Mouse (Mus musculus) yolk sac, embryonic 10.5 days (tissue): Measurements from ENCODE around the gene Fstl5.

ENCODE experiments used
- DNase-seq: peaks from one replicate; pipeline ENCODE4 v3.0.0-alpha.2; 2017; ENCODE audit warnings: low spot score

Fstl5 gene

GRCm38 (mm10) chr3:76508811-76509210, 434.7 kb downstream of the Fstl5 start:
- no peak for DNase-seq

DNA sequence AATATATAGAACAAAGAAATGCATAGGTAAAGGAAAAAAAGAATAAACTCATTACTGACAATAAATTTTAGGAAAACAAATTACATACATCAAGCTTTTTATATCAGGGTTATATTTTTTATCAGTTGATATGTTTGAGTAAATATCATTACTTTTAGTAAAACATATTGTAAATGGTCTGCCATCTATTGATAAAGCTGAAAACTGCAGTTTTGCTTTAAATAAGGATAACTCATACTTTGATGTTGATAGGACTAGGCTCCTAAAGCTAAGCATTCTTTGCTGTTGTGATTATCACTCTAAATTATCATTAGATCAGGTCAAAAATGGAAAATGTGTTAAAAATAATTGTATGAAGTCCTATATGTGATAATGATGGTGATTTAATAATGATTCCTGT, 493.3 kb downstream of the Fstl5 start:
- no peak for DNase-seq

DNA sequence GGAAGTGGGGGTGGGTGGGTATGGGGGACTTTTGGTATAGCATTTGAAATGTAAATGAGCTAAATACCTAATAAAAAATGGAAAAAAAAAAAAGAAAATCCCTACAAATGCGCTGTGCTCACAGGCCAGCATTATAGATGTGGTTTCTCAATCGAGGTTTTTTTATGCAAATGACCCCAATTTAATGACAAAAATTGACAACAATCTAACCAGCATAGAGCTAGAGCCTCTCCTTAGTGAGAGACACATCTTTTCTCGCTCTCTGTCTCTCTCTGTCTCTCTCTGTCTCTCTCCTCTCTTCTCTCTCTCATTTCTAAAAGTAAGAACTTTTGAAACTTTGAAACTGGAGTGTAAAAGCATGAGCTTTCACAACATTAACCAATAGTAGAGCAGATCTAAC, 498.4 kb downstream of the Fstl5 start:
- no peak for DNase-seq

- no peak for DNase-seq
These were observed 499.0 kb downstream of the Fstl5 start for GRCm38 (mm10) chr3:76572920-76573541.

- DNase-seq = no peak
These were observed 519.1 kb downstream of the Fstl5 start for GRCm38 (mm10) chr3:76593148-76593547.

- no peak for DNase-seq
These were observed 546.0 kb downstream of the Fstl5 start for GRCm38 (mm10) chr3:76620044-76620443.

DNA sequence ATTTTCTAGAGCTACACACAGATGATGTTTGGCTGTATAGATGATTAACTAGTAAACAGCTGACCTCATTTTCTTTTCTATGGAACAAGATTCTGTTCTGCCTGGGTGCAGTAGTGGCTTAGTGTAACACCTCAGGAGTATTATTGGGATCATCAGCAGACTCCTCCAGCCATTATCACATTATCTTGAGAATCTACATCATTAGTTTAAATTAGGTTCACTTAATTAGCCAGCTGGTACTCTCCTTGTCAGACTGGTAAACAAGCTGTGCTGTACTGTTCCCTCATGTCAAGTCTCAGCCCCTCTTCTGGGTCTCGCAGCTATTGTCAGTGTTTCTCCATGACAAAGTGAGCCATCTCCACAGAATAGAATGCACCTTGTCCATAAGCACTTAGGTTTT, 580.2 kb downstream of the Fstl5 start:
- no peak for DNase-seq

- DNase-seq = no peak
These were observed 596.8 kb downstream of the Fstl5 start for GRCm38 (mm10) chr3:76670859-76671258.

- no peak for DNase-seq
These were observed 601.9 kb downstream of the Fstl5 start for GRCm38 (mm10) chr3:76676006-76676405.

DNA sequence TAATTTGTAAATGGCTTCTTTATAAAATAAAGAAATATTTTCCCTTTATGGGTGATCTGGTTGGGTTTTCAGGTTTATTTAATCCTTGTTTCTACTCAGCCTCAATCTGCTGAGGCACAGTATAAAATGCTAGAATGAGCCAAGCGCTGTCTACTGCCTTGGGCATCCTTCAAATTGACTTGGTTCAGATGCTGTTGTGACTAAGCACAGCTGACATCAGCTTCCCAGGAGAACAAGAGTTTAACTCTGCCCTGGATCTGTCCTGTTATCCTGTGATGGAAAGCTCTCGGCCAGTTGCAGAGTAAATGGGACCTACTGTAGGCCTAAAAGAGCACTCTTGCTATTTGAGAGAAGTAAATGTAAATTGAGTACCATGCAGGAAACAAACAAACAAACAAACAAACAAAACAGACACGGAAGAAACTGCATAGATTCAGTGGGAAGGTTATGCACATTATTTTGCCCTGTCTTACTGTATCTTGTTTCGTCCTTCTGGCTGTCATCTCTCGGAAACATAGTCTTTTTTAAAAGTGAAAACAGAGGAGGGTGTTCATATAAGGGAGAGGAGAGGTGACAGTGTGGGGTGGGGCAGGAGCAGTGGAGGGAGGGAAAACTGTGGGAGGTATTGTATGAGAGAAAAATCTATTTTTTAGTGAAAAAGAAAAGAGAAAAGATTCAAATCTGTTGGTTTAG, 605.9 kb downstream of the Fstl5 start:
- no peak for DNase-seq

GRCm38 (mm10) chr3:76680546-76680883, 606.4 kb downstream of the Fstl5 start:
- no peak for DNase-seq

- no peak for DNase-seq
These were observed 623.1 kb downstream of the Fstl5 start for GRCm38 (mm10) chr3:76697134-76697629.

DNA sequence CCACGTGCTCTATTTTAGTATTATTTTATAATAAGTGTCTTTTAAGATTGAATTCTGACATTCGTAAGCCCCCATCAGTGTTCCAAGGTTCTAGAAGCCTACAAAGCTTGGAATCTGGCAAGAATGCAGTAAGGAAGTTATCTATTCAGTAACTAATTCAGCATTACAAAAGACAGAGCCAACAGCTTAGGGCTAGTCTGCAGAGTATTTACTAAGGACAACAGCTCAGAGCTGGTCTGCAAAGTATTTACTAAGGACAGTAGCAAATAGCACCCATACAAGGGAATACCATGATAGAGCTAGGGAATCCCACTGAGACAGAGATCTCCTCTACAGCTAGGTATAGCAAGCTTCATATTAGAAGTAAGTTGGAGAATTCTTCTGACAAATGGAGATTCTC, 665.2 kb downstream of the Fstl5 start:
- DNase-seq = no peak
